Mouse (Mus musculus) heart, postnatal 0 days (tissue): ENCODE results near the gene Vmn2r116.
"Not testable (repeated sequence)": the region's sequence is repeated elsewhere in the genome, so short reads cannot be mapped to it uniquely, and the experiment has no call there.

Experiments
- CTCF ChIP-seq: IDR thresholded peaks from 2 replicates; pipeline ENCODE4 v1.5.1; 2016; ENCODE audit warnings: antibody characterized with exemption, control low read depth, low read depth
- EP300 ChIP-seq: IDR thresholded peaks from 2 replicates; pipeline ENCODE4 v1.6.1; 2016; ENCODE audit warnings: antibody characterized with exemption, low read depth

GRCm38 (mm10) chr17:23343441-23343840 lies 41.0 kb upstream of the Vmn2r116 start, which contains the start of gene Vmn2r115:
- TF ChIP-seq CTCF, EP300: not testable (repeated sequence)
